9 mouse cellular contexts compared by ENCODE assay signal in genomic region chr10:39625626-39626260, GRCm38 (mm10). TPM values are rescaled to one million over a fixed set of nuclear protein-coding genes. Genes with fewer than 3 reads are reported as not detected.
DNase-seq lines count a peak whose midpoint lies in the region; ATAC-seq and TF ChIP-seq lines count a peak whose summit lies in the region.
"Had no signal": no experiment of that assay in that cellular context is flagged by ENCODE, and none has a peak within 500 bp of the region (broad histone marks: within the 10 kb centered on the region; RNA-seq: fewer than 3 reads in every experiment).

No protein-coding gene starts in this region.

- no peaks in the 10 kb centered on the region for H3K27me3 ChIP-seq in Patski
- H3K27me3 ChIP-seq: hindbrain, embryonic 15.5 days had no signal

- ATAC-seq in Patski: peak; percentile 56

- POLR2A ChIA-PET in Patski (lab: Charles Lee): interaction anchor here (0.7 kb wide), 1 partner anchor 105 kb away, joined by 3 read pairs; no protein-coding TSS in a partner anchor

- peak; percentile 58 to 71 for DNase-seq in heart, adult 18-20 months
- DNase-seq in heart, postnatal 25 days (ENCODE audit: low spot score): no peak
- DNase-seq in Patski (ENCODE audit: low read depth, low spot score): no peak
- peak; percentile 88 for DNase-seq in kidney, adult 11 months
- DNase-seq in lung, postnatal 14 days: peak; percentile 43
- DNase-seq in adrenal gland, postnatal 4 days (ENCODE audit: low spot score in 2 of 2): no peak
- no peak for DNase-seq in frontal cortex, postnatal 36 days (ENCODE audit: low spot score in 2 of 2)
- DNase-seq in frontal cortex, adult 2 months (ENCODE audit: extremely low spot score in 1 of 2, low spot score in 1 of 2): no peak

- in situ Hi-C loops in Patski (cut with MboI; ENCODE audit: low pct_unique_long_range_greater_than_20kb): no loop called here

- CTCF ChIA-PET in Patski (lab: Charles Lee): interaction anchor here (1.9 kb wide), 1 partner anchor 11 kb away, joined by 5 read pairs; no protein-coding TSS in a partner anchor

- TF ChIP-seq CTCF in Patski (IDR thresholded peaks at IDR 0.05): no peak

- intact Hi-C loops in heart, postnatal 25 days (cut with DNase I): no loop called here

RNA-seq across cellular contexts. Expression of gene Traf3ip2, which starts 13.0 kb away (rescaled TPM):
- 1 to 10 TPM; 4.7 to 5.4 TPM for total RNA-seq in heart, adult 18-20 months (2021)
- 1 to 10 TPM; 5.0 to 8.0 TPM for total RNA-seq in heart, postnatal 25 days (2021)
- polyA plus RNA-seq in Patski (2021): 16.6 TPM
- 10 to 100 TPM; 24.0 to 24.8 TPM for total RNA-seq in adrenal gland, postnatal 4 days (2021)
- polyA plus RNA-seq in frontal cortex, adult 2 months (2012; rRNA removed): 1.7 and 2.8 TPM in 2 replicates

Comparison
In these comparisons a context has a peak if more than half of its experiments do, and no peak if none do; other contexts are left out.
1. DNase-seq: peak in heart, adult 18-20 months (2 of 2), kidney, adult 11 months (single experiment) and lung, postnatal 14 days (single experiment); none in heart, postnatal 25 days (single experiment), Patski (single experiment), adrenal gland, postnatal 4 days (0 of 2), frontal cortex, postnatal 36 days (0 of 2) and frontal cortex, adult 2 months (0 of 2).